Mouse (Mus musculus) urinary bladder, postnatal 0 days (tissue): ENCODE results near the gene Adi1. TPM values are rescaled to one million over a fixed set of nuclear protein-coding genes. Genes with fewer than 3 reads are reported as not detected.

Experiments
- microRNA-seq: library from miRNA; unstranded; fragments of <30 nt; microRNA quantifications from one replicate; pipeline ENCODE4, GENCODE M21; 2016
- polyA plus RNA-seq: library from polyadenylated mRNA; unstranded; fragments of >200 nt; fragmentation: Nextera tagmentation; extraction: Ambion mirVana; gene quantifications from 2 replicates; pipeline ENCODE4 v1.2.1, GENCODE M21; 2015

The Adi1 gene
- polyA plus RNA-seq = 42.9 and 48.0 TPM in 2 replicates

DNA sequence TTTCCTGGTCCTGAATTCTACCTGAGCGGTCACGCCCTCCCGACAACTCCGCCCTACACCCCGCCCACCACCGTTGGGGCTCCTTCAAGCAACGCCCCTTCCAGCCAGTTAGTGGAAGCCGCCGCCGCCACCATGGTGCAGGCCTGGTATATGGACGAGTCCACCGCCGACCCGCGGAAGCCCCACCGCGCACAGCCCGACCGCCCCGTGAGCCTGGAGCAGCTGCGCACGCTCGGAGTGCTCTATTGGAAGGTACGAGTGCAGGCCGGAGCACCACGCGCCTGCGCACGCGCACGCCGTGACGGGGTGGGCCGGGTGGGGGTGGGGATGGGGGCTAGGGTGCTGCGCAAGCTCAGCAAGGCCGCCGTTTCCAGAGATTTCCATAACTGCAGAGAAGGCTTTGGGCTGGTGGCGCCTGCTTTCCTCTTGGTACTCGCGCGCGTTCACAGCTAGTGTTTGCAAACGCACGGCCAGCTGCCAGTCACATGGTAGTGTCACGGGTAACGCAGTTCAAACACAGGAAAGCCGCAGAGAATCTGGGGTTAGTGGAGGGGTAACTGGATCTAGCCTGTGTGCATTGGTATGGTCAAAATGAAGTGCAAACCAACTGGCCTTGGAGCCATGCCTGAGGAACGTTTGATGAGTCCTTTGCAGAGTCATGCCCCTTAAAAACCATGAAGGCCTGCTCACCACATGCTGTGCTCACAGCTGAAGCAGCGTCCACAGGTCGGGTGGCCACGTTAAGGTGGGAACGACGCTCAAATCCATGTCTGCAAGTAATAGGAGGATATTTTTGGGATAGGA lies at the start of gene Adi1:
Adi1 (plus strand) TSS at position 111 of the 804 bp plus-strand sequence.

GRCm38 (mm10) chr12:28635535-28636476 lies 39.2 kb upstream of the Adi1 start, which contains the start of gene Rps7:
Gene Rps7, minus strand, starts transcription at chr12:28635953.

DNA sequence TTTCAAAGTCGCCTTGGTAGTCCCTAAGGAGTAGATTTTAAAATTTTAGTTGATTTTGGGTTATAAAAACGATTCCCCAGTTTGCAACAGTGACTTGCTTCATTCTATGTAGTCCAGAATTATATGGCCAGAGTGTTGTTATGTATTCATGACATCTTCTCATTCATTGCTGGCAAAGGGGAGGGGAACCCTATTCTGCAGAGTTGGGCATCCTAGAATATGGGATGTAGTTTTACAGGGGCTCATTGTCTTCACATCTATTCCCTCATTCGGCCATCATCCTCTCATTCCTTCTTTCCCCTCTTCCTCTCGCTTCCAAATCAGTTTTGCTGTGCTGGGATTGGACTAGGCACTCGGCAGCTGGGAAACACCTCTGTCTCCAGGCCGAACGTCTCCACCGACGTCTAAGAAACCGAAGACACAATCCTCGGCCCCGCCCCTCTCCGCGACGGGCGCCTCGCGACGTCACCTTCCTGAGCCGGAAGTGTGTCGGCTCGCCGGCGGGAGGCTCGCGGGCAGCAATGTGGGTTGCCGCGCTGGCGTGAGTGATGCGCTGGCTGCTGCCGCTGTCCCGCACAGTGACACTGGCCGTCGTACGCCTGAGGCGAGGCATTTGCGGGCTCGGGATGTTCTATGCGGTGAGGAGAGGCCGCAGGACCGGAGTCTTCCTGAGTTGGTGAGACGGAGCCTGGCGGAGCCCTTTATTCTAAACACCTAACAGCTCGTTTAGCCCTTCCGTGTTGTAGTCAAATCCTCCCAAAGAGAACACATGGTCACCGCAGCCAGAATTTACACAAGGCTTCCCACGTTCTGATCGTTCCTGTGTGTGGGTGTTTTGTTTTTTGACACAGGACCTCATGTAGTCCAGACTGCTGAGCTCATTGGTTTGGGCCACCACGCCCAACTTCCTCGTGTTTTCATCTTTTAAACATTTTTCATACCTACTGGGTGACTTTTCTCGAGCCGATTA lies 25.6 kb upstream of the Adi1 start, which contains the start of gene Rnaseh1:
Rnaseh1 (plus strand) TSS at position 462 of the 970 bp plus-strand sequence.

Small RNA genes lying within 50 kb of the gene (microRNA-seq; reads per million reads assigned to microRNA genes)
- gene Mir6937 = not detected

Other genes with a start within 250 kb of the Adi1 start
- not detected in 2 replicates for gene Dcdc2c, start 122.8 kb upstream of the Adi1 start, polyA plus RNA-seq
- not detected in 2 replicates for gene Allc, start 92.7 kb upstream of the Adi1 start, polyA plus RNA-seq
- gene Colec11, start 51.9 kb upstream of the Adi1 start, polyA plus RNA-seq = 4.3 and 5.0 TPM in 2 replicates
- gene Rps7, start 39.3 kb upstream of the Adi1 start, polyA plus RNA-seq = 667 and 678 TPM in 2 replicates
- gene Rnaseh1, start 25.6 kb upstream of the Adi1 start, polyA plus RNA-seq = 19.4 and 19.6 TPM in 2 replicates
- 22.9 and 24.2 TPM in 2 replicates for gene Trappc12, start 75.2 kb downstream of the Adi1 start, polyA plus RNA-seq
- gene Eipr1, start 76.6 kb downstream of the Adi1 start, polyA plus RNA-seq = 19.7 and 20.2 TPM in 2 replicates